Mouse (Mus musculus) gastrocnemius, postnatal 10 days (tissue): Measurements from ENCODE around the gene Ppp4r1. TPM values are rescaled to one million over a fixed set of nuclear protein-coding genes. Genes with fewer than 3 reads are reported as not detected.

Source experiments
- DNase-seq: peaks from one replicate; pipeline ENCODE4 v3.0.0; 2021; ENCODE audit warnings: mixed read lengths
- long read RNA-seq, 2 experiments: library from polyadenylated mRNA; stranded (forward); transcript quantifications; one replicate each; pipeline ENCODE4 v2.0.0; 2021
- total RNA-seq, 2 experiments: library from RNA; stranded (reverse); gene quantifications; 2 replicates each; pipeline ENCODE4 v1.2.3; 2021

The Ppp4r1 gene
- total RNA-seq: 10 to 100 TPM; 36.3 to 41.9 TPM
- long read RNA-seq, experiment 1, transcript Ppp4r1-201 (20 exons, 3,850 nt): minor isoform, 7 of 46 reads
- long read RNA-seq, experiment 1, transcript Ppp4r1-204 (20 exons, 3,784 nt): major isoform, 13 of 46 reads
- long read RNA-seq, experiment 1, partial matches to known transcripts: 7 of 46 reads
- long read RNA-seq, experiment 1, other reads (novel, unspliced or antisense): 19 of 46 reads
- long read RNA-seq, experiment 2, transcript Ppp4r1-201 (20 exons, 3,850 nt): minor isoform, 6 of 45 reads
- long read RNA-seq, experiment 2, transcript Ppp4r1-204 (20 exons, 3,784 nt): major isoform, 13 of 45 reads
- long read RNA-seq, experiment 2, partial matches to known transcripts: 9 of 45 reads
- long read RNA-seq, experiment 2, other reads (novel, unspliced or antisense): 17 of 45 reads

GRCm38 (mm10) chr17:65782551-65783141 lies at the start of gene Ppp4r1:
Ppp4r1 (plus strand) TSS chr17:65782573.
- peak; percentile 82 for DNase-seq

GRCm38 (mm10) chr17:65732666-65733065 lies 49.7 kb upstream of the Ppp4r1 start:
- no peak for DNase-seq

- no peak for DNase-seq
Measured at GRCm38 (mm10) chr17:65735088-65735487, 47.3 kb upstream of the Ppp4r1 start.

- no peak for DNase-seq
Measured at GRCm38 (mm10) chr17:65737175-65737574, 45.2 kb upstream of the Ppp4r1 start.

GRCm38 (mm10) chr17:65737622-65738021 lies 44.8 kb upstream of the Ppp4r1 start:
- no peak for DNase-seq

GRCm38 (mm10) chr17:65739874-65740725 lies 42.3 kb upstream of the Ppp4r1 start:
- no peak for DNase-seq

- DNase-seq: no peak
Measured at GRCm38 (mm10) chr17:65741565-65741964, 40.8 kb upstream of the Ppp4r1 start.

GRCm38 (mm10) chr17:65742245-65742905 lies 40.0 kb upstream of the Ppp4r1 start:
- no peak for DNase-seq

GRCm38 (mm10) chr17:65742969-65743368 lies 39.4 kb upstream of the Ppp4r1 start:
- DNase-seq: no peak

- DNase-seq: no peak
Measured at GRCm38 (mm10) chr17:65743664-65744330, 38.6 kb upstream of the Ppp4r1 start.

- no peak for DNase-seq
Measured at GRCm38 (mm10) chr17:65746314-65746713, 36.1 kb upstream of the Ppp4r1 start.

GRCm38 (mm10) chr17:65748997-65749396 lies 33.4 kb upstream of the Ppp4r1 start:
- no peak for DNase-seq

- no peak for DNase-seq
Measured at GRCm38 (mm10) chr17:65749803-65750202, 32.6 kb upstream of the Ppp4r1 start.

GRCm38 (mm10) chr17:65750301-65750700 lies 32.1 kb upstream of the Ppp4r1 start:
- no peak for DNase-seq

- no peak for DNase-seq
Measured at GRCm38 (mm10) chr17:65753130-65753529, 29.2 kb upstream of the Ppp4r1 start.

- DNase-seq: no peak
Measured at GRCm38 (mm10) chr17:65755857-65756256, 26.5 kb upstream of the Ppp4r1 start.

GRCm38 (mm10) chr17:65757150-65757549 lies 25.2 kb upstream of the Ppp4r1 start:
- no peak for DNase-seq

- no peak for DNase-seq
Measured at GRCm38 (mm10) chr17:65763221-65763620, 19.2 kb upstream of the Ppp4r1 start.

- no peak for DNase-seq
Measured at GRCm38 (mm10) chr17:65768486-65768885, 13.9 kb upstream of the Ppp4r1 start.

GRCm38 (mm10) chr17:65770982-65771915 lies 11.1 kb upstream of the Ppp4r1 start:
- DNase-seq: no peak
